Mouse (Mus musculus) forebrain, embryonic 11.5 days (tissue): ENCODE data around the gene St8sia6. TPM values are rescaled to one million over a fixed set of nuclear protein-coding genes. Genes with fewer than 3 reads are reported as not detected.

ENCODE experiments used
- ATAC-seq: fragments of 200-750 bp; cut with Nextera tagmentation; replicated peaks from 2 replicates; pipeline ENCODE4 v1.8.0; 2017; ENCODE audit warnings: moderate TSS enrichment; ENCODE audit not compliant: low FRiP score
- DNase-seq: peaks from one replicate; pipeline ENCODE4 v3.0.0-alpha.2; 2017; ENCODE audit warnings: low spot score
- H3K27ac ChIP-seq: fragments of 300-500 bp; sonication (generic); 2 replicates; pipeline ENCODE4 v1.5.1; 2014; ENCODE audit warnings: low read depth, low read length
- H3K27me3 ChIP-seq: fragments of 300-500 bp; sonication (generic); 2 replicates; pipeline ENCODE4 v1.6.1; 2014; ENCODE audit warnings: mild to moderate bottlenecking, low read length, mixed read lengths; ENCODE audit not compliant: control insufficient read depth, insufficient read depth
- H3K36me3 ChIP-seq: fragments of 300-500 bp; sonication (generic); 2 replicates; pipeline ENCODE4 v1.6.1; 2014; ENCODE audit warnings: mild to moderate bottlenecking, low read length, moderate library complexity, mixed read lengths; ENCODE audit not compliant: control insufficient read depth, insufficient read depth
- H3K4me1 ChIP-seq: fragments of 300-500 bp; sonication (generic); replicated peaks from 2 replicates; pipeline ENCODE4 v1.6.1; 2014; ENCODE audit warnings: low read length, mixed read lengths; ENCODE audit not compliant: control insufficient read depth, insufficient read depth
- H3K4me2 ChIP-seq: fragments of 300-500 bp; sonication (generic); 2 replicates; pipeline ENCODE4 v1.6.1; 2014; ENCODE audit warnings: low read depth, mild to moderate bottlenecking, low read length, moderate library complexity, mixed read lengths; ENCODE audit not compliant: severe bottlenecking
- H3K4me3 ChIP-seq: fragments of 300-500 bp; sonication (generic); 2 replicates; pipeline ENCODE4 v1.5.1; 2014; ENCODE audit warnings: low read depth, low read length
- H3K9ac ChIP-seq: fragments of 300-500 bp; sonication (generic); 2 replicates; pipeline ENCODE4 v1.6.1; 2014; ENCODE audit warnings: low read length
- H3K9me3 ChIP-seq: fragments of 300-500 bp; sonication (generic); 2 replicates; pipeline ENCODE4 v1.6.1; 2016; ENCODE audit warnings: low read length, mixed read lengths; ENCODE audit not compliant: control insufficient read depth
- WGBS: fragments of 180-500 bp; shearing (Covaris S2); extraction: QIAGEN DNeasy Blood & Tissue Kit; methylation state at CpG from one replicate; pipeline ENCODE4 v1.1.7; 2014; 5-methylcytosine and 5-hydroxymethylcytosine counted together
- polyA plus RNA-seq: library from polyadenylated mRNA; unstranded; fragments of >200 nt; fragmentation: Nextera tagmentation; extraction: Ambion mirVana; gene quantifications from 2 replicates; pipeline ENCODE4 v1.2.1, GENCODE M21; 2014

St8sia6 gene
- polyA plus RNA-seq = 0.28 and 0.87 TPM in 2 replicates

DNA sequence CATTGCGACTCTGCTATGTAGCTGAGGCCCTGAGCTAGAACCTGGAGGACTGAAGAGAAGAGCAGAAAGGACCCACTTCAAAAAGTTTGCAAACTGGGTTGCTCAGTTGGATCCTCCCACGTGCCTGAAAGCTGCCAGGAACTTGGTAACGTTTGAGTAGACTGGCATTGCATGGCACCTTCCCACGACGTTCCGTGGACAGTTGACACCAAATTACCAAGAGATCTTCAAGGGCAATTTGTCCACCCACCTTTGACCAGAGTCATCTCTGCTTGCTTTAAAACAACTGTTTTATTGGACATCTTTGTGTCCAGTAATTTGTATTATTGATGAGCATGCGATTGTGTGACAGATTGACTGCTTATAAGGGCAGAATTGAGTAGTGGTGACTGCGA lies at the start of gene St8sia6:
Gene St8sia6 (minus strand): TSS at position 96 of the 395 bp plus-strand sequence.
- no peak for ATAC-seq
- Histone ChIP-seq H3K4me1 (0 out of 2 replicates have a peak, but pooled peaks cover 3% of the 10 kb centered on the region), H3K27me3 (peaks cover 14% of the 10 kb centered on the region; the same call in 1 of the 2 replicates), H3K4me2 (peak within 1 kb of the TSS; percentile 94), H3K36me3 (no peaks in the 10 kb centered on the region), H3K9me3 (no peaks in the 10 kb centered on the region), H3K9ac (peak within 1 kb of the TSS; percentile 63), H3K4me3 (peak within 1 kb of the TSS; percentile 53), H3K27ac (no peak within 1 kb of the TSS)
- 56% methylated on average over 8 of the region's 8 CpGs for WGBS
- no peak for DNase-seq

DNA sequence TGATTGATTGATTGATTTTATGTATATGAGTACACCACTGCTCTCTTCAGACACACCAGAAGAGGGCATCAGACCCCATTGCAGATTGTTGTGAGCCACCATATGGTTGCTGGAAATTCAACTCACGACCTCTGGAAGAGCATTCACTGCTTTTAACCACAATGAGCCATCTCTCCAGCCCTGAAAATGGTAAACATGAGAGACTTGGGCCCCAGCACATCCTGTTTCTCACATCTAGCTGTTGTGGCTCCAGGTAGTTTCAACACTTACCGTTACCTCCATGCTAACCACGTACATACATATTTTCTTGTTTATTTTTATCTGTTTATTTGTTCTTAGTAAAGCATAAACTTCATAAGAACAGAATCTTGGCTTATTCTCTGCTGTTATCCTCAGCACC lies 42.4 kb upstream of the St8sia6 start:
- DNase-seq = no peak
- Histone ChIP-seq H3K36me3 (no peaks in the 10 kb centered on the region), H3K4me2 (no peak overlapping the region), H3K9ac (no peak overlapping the region), H3K27ac (no peak overlapping the region), H3K4me3 (no peak overlapping the region), H3K4me1 (no peaks in the 10 kb centered on the region), H3K9me3 (no peaks in the 10 kb centered on the region), H3K27me3 (no peaks in the 10 kb centered on the region)
- no peak for ATAC-seq
- 79% methylated on average over 3 of the region's 3 CpGs for WGBS

DNA sequence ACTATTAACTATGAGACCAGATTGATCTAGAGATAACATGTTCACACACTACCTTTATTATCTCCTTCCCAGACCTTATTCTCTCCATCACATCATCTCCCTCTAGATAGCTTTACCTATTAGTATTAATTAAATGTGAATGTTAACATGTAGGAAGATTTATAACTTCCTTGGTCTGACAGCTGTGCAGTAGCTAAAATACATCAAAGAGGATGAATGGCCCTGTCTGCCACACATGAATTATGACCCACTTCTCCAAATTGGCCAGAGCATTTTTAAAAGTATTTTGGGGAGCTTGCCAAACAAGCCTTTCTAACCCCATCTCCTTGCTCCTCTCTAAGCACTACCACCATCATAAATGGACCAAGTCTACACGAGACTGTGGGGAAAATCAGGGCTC lies 41.1 kb upstream of the St8sia6 start:
- H3K27ac ChIP-seq = no peak overlapping the region
- H3K36me3 ChIP-seq = no peaks in the 10 kb centered on the region
- DNase-seq = no peak
- H3K27me3 ChIP-seq = no peaks in the 10 kb centered on the region
- H3K4me3 ChIP-seq = no peak overlapping the region
- no peaks in the 10 kb centered on the region for H3K9me3 ChIP-seq
- H3K4me2 ChIP-seq = no peak overlapping the region
- WGBS = 81% methylated on average over 1 of the region's 1 CpGs
- H3K9ac ChIP-seq = no peak overlapping the region
- no peak for ATAC-seq
- no peaks in the 10 kb centered on the region for H3K4me1 ChIP-seq

DNA sequence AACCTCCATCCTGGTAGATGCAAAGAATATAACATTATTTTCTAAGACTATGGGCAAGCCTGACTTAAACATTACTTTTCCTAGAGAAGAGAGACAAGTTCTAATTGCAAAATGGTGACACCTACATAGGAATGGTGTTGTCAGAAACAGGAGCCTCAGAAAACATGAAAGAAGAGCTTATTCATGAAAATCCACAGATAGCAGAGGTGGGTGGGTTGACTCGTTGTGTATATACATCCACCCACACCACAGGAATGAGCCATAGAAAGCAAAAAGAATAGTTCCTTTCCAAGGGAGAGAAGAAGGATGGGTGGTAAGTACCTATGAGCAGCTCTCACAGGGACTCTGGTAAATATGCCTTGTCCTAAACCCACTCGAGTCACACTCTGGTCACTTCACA lies 22.8 kb upstream of the St8sia6 start:
- H3K27ac ChIP-seq = no peak overlapping the region
- H3K36me3 ChIP-seq = no peaks in the 10 kb centered on the region
- H3K4me3 ChIP-seq = no peak overlapping the region
- no peak for ATAC-seq
- no peaks in the 10 kb centered on the region for H3K9me3 ChIP-seq
- H3K9ac ChIP-seq = no peak overlapping the region
- H3K4me1 ChIP-seq = no peaks in the 10 kb centered on the region
- H3K4me2 ChIP-seq = no peak overlapping the region
- 86% methylated on average over 2 of the region's 2 CpGs for WGBS
- DNase-seq = no peak
- H3K27me3 ChIP-seq = no peaks in the 10 kb centered on the region

DNA sequence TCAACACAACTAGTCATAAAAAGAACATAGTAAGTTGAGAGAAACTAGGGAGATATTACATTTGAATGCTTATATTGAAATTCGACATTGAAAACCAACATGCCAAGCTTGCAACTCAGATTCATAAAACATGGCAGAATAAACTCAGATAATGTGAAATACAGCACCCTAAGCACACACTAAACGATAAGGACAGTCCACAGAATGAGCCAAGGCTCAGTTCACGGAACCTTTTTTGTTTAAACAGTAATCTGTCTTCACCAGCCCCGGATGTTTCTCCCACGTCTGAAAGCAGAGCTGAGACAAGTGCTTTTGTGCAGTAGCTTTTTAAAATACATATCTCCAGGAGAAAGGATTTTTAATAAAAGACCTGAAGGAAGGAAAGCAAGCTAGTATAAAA lies 14.7 kb upstream of the St8sia6 start:
- Histone ChIP-seq H3K9me3 (no peaks in the 10 kb centered on the region), H3K4me2 (no peak overlapping the region), H3K4me3 (no peak overlapping the region), H3K27ac (no peak overlapping the region), H3K4me1 (no peaks in the 10 kb centered on the region), H3K9ac (no peak overlapping the region), H3K36me3 (no peaks in the 10 kb centered on the region), H3K27me3 (no peaks in the 10 kb centered on the region)
- ATAC-seq = no peak
- no peak for DNase-seq
- 76% methylated on average over 5 of the region's 5 CpGs for WGBS

DNA sequence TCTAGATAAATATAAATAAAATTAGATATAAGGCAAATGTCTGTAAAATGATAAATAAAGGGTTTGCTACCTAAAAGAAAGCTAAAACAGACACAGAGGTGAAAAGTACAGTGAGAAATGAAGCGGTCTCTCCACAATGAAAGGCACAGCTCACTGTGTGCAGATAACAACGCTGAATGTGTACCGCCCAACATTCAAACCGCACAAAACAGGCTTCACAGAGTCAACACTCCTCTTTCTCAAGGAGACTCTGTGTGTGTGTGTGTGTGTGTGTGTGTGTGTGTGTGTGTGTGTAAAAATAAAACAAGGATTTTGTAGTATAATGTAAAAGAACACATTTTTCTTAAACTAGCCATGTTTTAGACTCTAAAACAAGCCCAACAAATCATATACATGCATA lies 14.1 kb upstream of the St8sia6 start:
- 91% methylated on average over 4 of the region's 4 CpGs for WGBS
- H3K27me3 ChIP-seq = no peaks in the 10 kb centered on the region

DNA sequence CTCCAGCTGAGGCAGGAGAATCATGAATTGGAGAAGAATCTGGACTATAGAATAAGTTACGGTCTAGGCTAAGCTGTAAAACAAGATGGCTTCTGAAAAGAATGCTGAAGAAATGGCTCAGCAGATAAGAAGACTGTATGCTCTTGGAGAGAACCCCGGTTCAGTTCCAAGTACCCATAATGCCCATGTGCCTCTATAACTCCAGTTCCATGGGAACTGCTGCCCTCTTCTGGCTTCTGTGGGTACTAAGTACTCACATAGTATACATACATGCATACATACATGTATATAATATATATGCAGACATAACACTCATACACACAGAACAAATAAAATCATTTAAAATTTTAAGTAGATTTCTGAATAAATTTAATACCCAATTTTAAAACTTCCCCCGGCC lies 12.3 kb upstream of the St8sia6 start:
- Histone ChIP-seq H3K36me3 (no peaks in the 10 kb centered on the region), H3K4me2 (no peak overlapping the region), H3K4me3 (no peak overlapping the region), H3K4me1 (no peaks in the 10 kb centered on the region), H3K27ac (no peak overlapping the region), H3K9me3 (no peaks in the 10 kb centered on the region), H3K27me3 (no peaks in the 10 kb centered on the region), H3K9ac (no peak overlapping the region)
- WGBS = 92% methylated on average over 3 of the region's 3 CpGs
- ATAC-seq (no peak), DNase-seq (no peak)

More for the DNA sequence above, 14.1 kb upstream of the St8sia6 start:
- DNase-seq (no peak), ATAC-seq (no peak)
- no peaks in the 10 kb centered on the region for H3K9me3 ChIP-seq
- no peak overlapping the region for H3K27ac ChIP-seq
- no peaks in the 10 kb centered on the region for H3K36me3 ChIP-seq
- H3K4me1 ChIP-seq = no peaks in the 10 kb centered on the region
- no peak overlapping the region for H3K4me3 ChIP-seq
- H3K9ac ChIP-seq = no peak overlapping the region
- H3K4me2 ChIP-seq = no peak overlapping the region

DNA sequence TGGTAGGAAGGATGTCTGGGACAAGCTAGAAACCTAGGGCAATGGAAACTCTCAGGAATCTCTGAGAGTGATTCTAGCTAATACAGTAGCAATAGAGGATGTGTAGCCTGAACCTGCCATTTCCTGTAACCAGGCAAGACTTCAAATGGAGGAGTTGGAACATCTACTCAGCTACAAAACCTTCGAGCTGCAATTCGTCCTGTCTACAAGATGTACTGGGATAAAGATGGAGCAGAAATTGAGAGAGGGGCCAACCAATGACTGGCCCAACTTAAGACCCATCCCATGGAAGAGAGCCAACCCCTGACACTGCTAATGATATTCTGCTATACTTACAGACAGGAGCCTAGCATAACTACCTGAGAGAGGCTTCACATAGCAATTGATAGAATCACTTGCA lies 6.8 kb upstream of the St8sia6 start:
- Histone ChIP-seq H3K27ac (no peak overlapping the region), H3K4me2 (no peak overlapping the region), H3K9ac (no peak overlapping the region), H3K4me1 (no peaks in the 10 kb centered on the region), H3K4me3 (no peak overlapping the region), H3K9me3 (no peaks in the 10 kb centered on the region), H3K36me3 (no peaks in the 10 kb centered on the region), H3K27me3 (no peaks in the 10 kb centered on the region)
- ATAC-seq = no peak
- DNase-seq = no peak
- WGBS = 80% methylated on average over 2 of the region's 2 CpGs

DNA sequence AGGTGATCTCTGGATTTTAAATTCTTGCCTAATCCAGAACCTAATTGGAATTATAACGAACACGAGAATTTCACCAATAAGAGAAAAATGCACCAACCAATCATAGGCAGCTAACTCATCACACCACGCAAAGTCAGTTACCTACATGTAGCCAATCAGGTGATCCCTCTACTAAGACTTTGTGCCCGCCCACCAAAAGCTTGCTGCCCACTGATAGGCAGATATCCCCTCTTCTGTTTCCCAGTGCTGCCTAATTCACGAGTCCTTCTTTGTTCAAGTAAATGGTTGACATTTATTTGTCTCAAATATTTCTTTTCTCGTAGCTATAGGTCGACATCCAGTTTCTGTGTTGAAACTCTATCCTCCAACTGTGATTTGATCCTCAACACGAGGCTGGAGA lies 582 bp upstream of the St8sia6 start:
- Histone ChIP-seq H3K4me2 (no peak overlapping the region), H3K4me3 (no peak overlapping the region), H3K27ac (no peak overlapping the region), H3K9me3 (no peaks in the 10 kb centered on the region), H3K9ac (no peak overlapping the region), H3K4me1 (0 out of 2 replicates have a peak, but pooled peaks cover 3% of the 10 kb centered on the region), H3K27me3 (peaks cover 14% of the 10 kb centered on the region; the same call in 1 of the 2 replicates), H3K36me3 (no peaks in the 10 kb centered on the region)
- WGBS = 87% methylated on average over 8 of the region's 8 CpGs
- DNase-seq (no peak), ATAC-seq (no peak)
